Mouse (Mus musculus) limb, embryonic 11.5 days (tissue): ENCODE data around the gene Tha1. TPM values are rescaled to one million over a fixed set of nuclear protein-coding genes. Genes with fewer than 3 reads are reported as not detected.

Experiments used
- ATAC-seq: fragments of 200-750 bp; cut with Nextera tagmentation; 2 replicates; pipeline ENCODE4 v1.8.0; 2017; ENCODE audit warnings: low read depth; ENCODE audit not compliant: insufficient number of reproducible peaks, low FRiP score, low TSS enrichment
- DNase-seq: peaks from one replicate; pipeline ENCODE4 v3.0.0-alpha.2; 2015; ENCODE audit warnings: low spot score
- H3K27ac ChIP-seq: fragments of 300-500 bp; sonication (generic); replicated peaks from 2 replicates; pipeline ENCODE4 v1.5.1; 2014; ENCODE audit warnings: low read depth, mild to moderate bottlenecking, low read length
- H3K27me3 ChIP-seq: fragments of 300-500 bp; sonication (generic); 2 replicates; pipeline ENCODE4 v1.6.1; 2014; ENCODE audit warnings: mild to moderate bottlenecking, low read length, mixed read lengths; ENCODE audit not compliant: control insufficient read depth, insufficient read depth
- H3K36me3 ChIP-seq: fragments of 300-500 bp; sonication (generic); 2 replicates; pipeline ENCODE4 v1.6.1; 2014; ENCODE audit warnings: mild to moderate bottlenecking, low read length, moderate library complexity, mixed read lengths; ENCODE audit not compliant: control insufficient read depth, insufficient read depth
- H3K4me1 ChIP-seq: fragments of 300-500 bp; sonication (generic); 2 replicates; pipeline ENCODE4 v1.6.1; 2014; ENCODE audit warnings: low read length, mixed read lengths; ENCODE audit not compliant: control insufficient read depth, insufficient read depth
- H3K4me2 ChIP-seq: fragments of 300-500 bp; sonication (generic); 2 replicates; pipeline ENCODE4 v1.6.1; 2014; ENCODE audit warnings: low read depth, mild to moderate bottlenecking, moderate library complexity; ENCODE audit not compliant: severe bottlenecking
- H3K4me3 ChIP-seq: fragments of 300-500 bp; sonication (generic); 2 replicates; pipeline ENCODE4 v1.5.1; 2014; ENCODE audit warnings: low read depth, low read length
- H3K9ac ChIP-seq: fragments of 300-500 bp; sonication (generic); 2 replicates; pipeline ENCODE4 v1.6.1; 2014; ENCODE audit warnings: mild to moderate bottlenecking, low read length
- H3K9me3 ChIP-seq: fragments of 300-500 bp; sonication (generic); 2 replicates; pipeline ENCODE4 v1.6.1; 2016; ENCODE audit warnings: low read length; ENCODE audit not compliant: control insufficient read depth
- WGBS: fragments of 180-500 bp; shearing (Covaris S2); extraction: QIAGEN DNeasy Blood & Tissue Kit; methylation state at CpG from one replicate; pipeline ENCODE4 v1.1.7; 2014; 5-methylcytosine and 5-hydroxymethylcytosine counted together
- polyA plus RNA-seq: library from polyadenylated mRNA; unstranded; fragments of >200 nt; fragmentation: Nextera tagmentation; extraction: Ambion mirVana; gene quantifications from 2 replicates; pipeline ENCODE4 v1.2.1, GENCODE M21; 2014

Gene Tha1
- polyA plus RNA-seq, 1 experiment from 2014 or later: 1.5 TPM

- ATAC-seq: peak; percentile 44
- Histone ChIP-seq H3K4me2 (peak overlapping the region; percentile 70), H3K4me3 (peak overlapping the region; percentile 24), H3K27ac (peak overlapping the region; percentile 81), H3K27me3 (0 out of 2 replicates have a peak, but pooled peaks cover 7% of the 10 kb centered on the region), H3K36me3 (no peaks in the 10 kb centered on the region), H3K4me1 (peaks cover 32% of the 10 kb centered on the region), H3K9ac (peak overlapping the region; percentile 50), H3K9me3 (no peaks in the 10 kb centered on the region)
- 3% methylated on average over 33 of the region's 33 CpGs for WGBS
- DNase-seq: peak; percentile 80
These were observed 15.9 kb upstream of the Tha1 start for GRCm38 (mm10) chr11:117888853-117889822.

GRCm38 (mm10) chr11:117888168-117888852 lies 15.0 kb upstream of the Tha1 start:
- Histone ChIP-seq H3K9ac (peak overlapping the region; percentile 43; the same call in 1 of the 2 replicates), H3K9me3 (no peaks in the 10 kb centered on the region), H3K4me2 (peak overlapping the region; percentile 70), H3K36me3 (no peaks in the 10 kb centered on the region), H3K4me3 (peak overlapping the region; percentile 24), H3K4me1 (peaks cover 36% of the 10 kb centered on the region), H3K27ac (peak overlapping the region; percentile 81; the same call in 1 of the 2 replicates), H3K27me3 (0 out of 2 replicates have a peak, but pooled peaks cover 7% of the 10 kb centered on the region)
- ATAC-seq (no peak), DNase-seq (peak; percentile 39)
- 7% methylated on average over 20 of the region's 20 CpGs for WGBS

GRCm38 (mm10) chr11:117886000-117886399 lies 12.7 kb upstream of the Tha1 start:
- H3K4me1 ChIP-seq: peaks cover 34% of the 10 kb centered on the region
- no peak overlapping the region for H3K9ac ChIP-seq
- DNase-seq (no peak), ATAC-seq (no peak)
- H3K4me3 ChIP-seq: no peak overlapping the region
- no peak overlapping the region for H3K27ac ChIP-seq
- H3K4me2 ChIP-seq: no peak overlapping the region
- WGBS: 41% methylated on average over 5 of the region's 5 CpGs
- no peaks in the 10 kb centered on the region for H3K36me3 ChIP-seq
- 0 out of 2 replicates have a peak, but pooled peaks cover 7% of the 10 kb centered on the region for H3K27me3 ChIP-seq
- H3K9me3 ChIP-seq: no peaks in the 10 kb centered on the region

- Histone ChIP-seq H3K9me3 (no peaks in the 10 kb centered on the region), H3K4me1 (peaks cover 13% of the 10 kb centered on the region), H3K4me2 (no peak overlapping the region), H3K4me3 (no peak overlapping the region), H3K27me3 (no peaks in the 10 kb centered on the region), H3K27ac (no peak overlapping the region), H3K36me3 (no peaks in the 10 kb centered on the region), H3K9ac (no peak overlapping the region)
- no peak for ATAC-seq
- 91% methylated on average over 1 of the region's 1 CpGs for WGBS
- DNase-seq: no peak
These were observed 8.9 kb upstream of the Tha1 start for GRCm38 (mm10) chr11:117882208-117882607.

- H3K36me3 ChIP-seq: no peaks in the 10 kb centered on the region
- 16% methylated on average over 8 of the region's 8 CpGs for WGBS
- no peak overlapping the region for H3K4me3 ChIP-seq
- no peak for DNase-seq
- H3K9ac ChIP-seq: no peak overlapping the region
- H3K27me3 ChIP-seq: no peaks in the 10 kb centered on the region
- no peaks in the 10 kb centered on the region for H3K9me3 ChIP-seq
- no peak for ATAC-seq
- H3K27ac ChIP-seq: no peak overlapping the region
- no peak overlapping the region for H3K4me2 ChIP-seq
- peaks cover 13% of the 10 kb centered on the region for H3K4me1 ChIP-seq
These were observed 8.5 kb upstream of the Tha1 start for GRCm38 (mm10) chr11:117881787-117882186.

GRCm38 (mm10) chr11:117880977-117881358 lies 7.7 kb upstream of the Tha1 start:
- Histone ChIP-seq H3K9ac (no peak overlapping the region), H3K4me1 (peaks cover 13% of the 10 kb centered on the region), H3K36me3 (no peaks in the 10 kb centered on the region), H3K4me3 (no peak overlapping the region), H3K27ac (no peak overlapping the region), H3K9me3 (no peaks in the 10 kb centered on the region), H3K4me2 (no peak overlapping the region), H3K27me3 (no peaks in the 10 kb centered on the region)
- WGBS: 70% methylated on average over 6 of the region's 6 CpGs
- DNase-seq: no peak
- ATAC-seq: no peak

GRCm38 (mm10) chr11:117880336-117880976 lies 7.2 kb upstream of the Tha1 start:
- WGBS: 89% methylated on average over 9 of the region's 9 CpGs
- Histone ChIP-seq H3K9me3 (no peaks in the 10 kb centered on the region), H3K4me1 (peaks cover 13% of the 10 kb centered on the region), H3K4me2 (no peak overlapping the region), H3K9ac (no peak overlapping the region), H3K4me3 (no peak overlapping the region), H3K36me3 (no peaks in the 10 kb centered on the region), H3K27ac (no peak overlapping the region), H3K27me3 (no peaks in the 10 kb centered on the region)
- no peak for ATAC-seq
- no peak for DNase-seq

GRCm38 (mm10) chr11:117879676-117880075 lies 6.4 kb upstream of the Tha1 start:
- Histone ChIP-seq H3K27me3 (no peaks in the 10 kb centered on the region), H3K9ac (no peak overlapping the region), H3K27ac (no peak overlapping the region), H3K4me1 (peaks cover 13% of the 10 kb centered on the region), H3K4me2 (no peak overlapping the region), H3K4me3 (no peak overlapping the region), H3K36me3 (no peaks in the 10 kb centered on the region), H3K9me3 (no peaks in the 10 kb centered on the region)
- no peak for ATAC-seq
- WGBS: 77% methylated on average over 6 of the region's 6 CpGs
- DNase-seq: no peak
